Mouse (Mus musculus): ENCODE measurements at regions not wholly inside any gene's neighbourhood (a gene's known extent, or its start where the extent isn't known, plus 50 kb on each side); places are given as distances from the start of the nearest gene placed in this dataset.
A peak's percentile ranks its signal among the peaks of the same experiment; 100 is the strongest.

- H3K27me3 ChIP-seq (ENCODE audit: control insufficient read depth, insufficient read depth, low read depth, low read length): no peaks in the 10 kb centered on the region
- no peak overlapping the region for H3K4me2 ChIP-seq (ENCODE audit: low read depth, low read length)
- 35% methylated on average over 8 of the region's 8 CpGs for WGBS
- no peak overlapping the region for H3K4me3 ChIP-seq (ENCODE audit: low read length)
- no peaks in the 10 kb centered on the region for H3K4me1 ChIP-seq (replicated peaks; ENCODE audit: control insufficient read depth, insufficient read depth, low read length)
- H3K36me3 ChIP-seq (ENCODE audit: control insufficient read depth, insufficient read depth, low read length): no peaks in the 10 kb centered on the region
- no peak for ATAC-seq (ENCODE audit: low read depth)
- H3K9me3 ChIP-seq (ENCODE audit: control insufficient read depth, low read length): no peaks in the 10 kb centered on the region
- no peak overlapping the region for H3K27ac ChIP-seq (ENCODE audit: low read length)
- no peak overlapping the region for H3K9ac ChIP-seq (ENCODE audit: low read length)
Measured at GRCm38 (mm10) chr7:135968638-135969037, 252.5 kb upstream of the Mki67 start.

GRCm38 (mm10) chr7:135986021-135986420 is 269.9 kb upstream of the Mki67 start:
- Histone ChIP-seq H3K27me3 (ENCODE audit: control insufficient read depth, insufficient read depth, low read depth, low read length) (no peaks in the 10 kb centered on the region), H3K9me3 (ENCODE audit: control insufficient read depth, low read length) (no peaks in the 10 kb centered on the region), H3K9ac (ENCODE audit: low read length) (no peak overlapping the region), H3K36me3 (ENCODE audit: control insufficient read depth, insufficient read depth, low read length) (no peaks in the 10 kb centered on the region), H3K4me3 (ENCODE audit: low read length) (no peak overlapping the region), H3K27ac (ENCODE audit: low read length) (no peak overlapping the region), H3K4me1 (replicated peaks; ENCODE audit: control insufficient read depth, insufficient read depth, low read length) (no peaks in the 10 kb centered on the region), H3K4me2 (ENCODE audit: low read depth, low read length) (no peak overlapping the region)
- WGBS: 60% methylated on average over 6 of the region's 6 CpGs
- no peak for ATAC-seq (ENCODE audit: low read depth)

GRCm38 (mm10) chr7:135990321-135990720 is 274.2 kb upstream of the Mki67 start:
- Histone ChIP-seq H3K36me3 (ENCODE audit: control insufficient read depth, insufficient read depth, low read length) (no peaks in the 10 kb centered on the region), H3K27me3 (ENCODE audit: control insufficient read depth, insufficient read depth, low read depth, low read length) (no peaks in the 10 kb centered on the region), H3K9ac (ENCODE audit: low read length) (no peak overlapping the region), H3K27ac (ENCODE audit: low read length) (no peak overlapping the region), H3K9me3 (ENCODE audit: control insufficient read depth, low read length) (no peaks in the 10 kb centered on the region), H3K4me1 (replicated peaks; ENCODE audit: control insufficient read depth, insufficient read depth, low read length) (no peaks in the 10 kb centered on the region), H3K4me3 (ENCODE audit: low read length) (no peak overlapping the region), H3K4me2 (ENCODE audit: low read depth, low read length) (no peak overlapping the region)
- WGBS: 68% methylated on average over 6 of the region's 6 CpGs
- ATAC-seq (ENCODE audit: low read depth): no peak

- Histone ChIP-seq H3K9me3 (ENCODE audit: control insufficient read depth, low read length) (no peaks in the 10 kb centered on the region), H3K4me2 (ENCODE audit: low read depth, low read length) (no peak overlapping the region), H3K27ac (ENCODE audit: low read length) (no peak overlapping the region), H3K36me3 (ENCODE audit: control insufficient read depth, insufficient read depth, low read length) (no peaks in the 10 kb centered on the region), H3K9ac (ENCODE audit: low read length) (no peak overlapping the region), H3K4me3 (ENCODE audit: low read length) (no peak overlapping the region), H3K4me1 (replicated peaks; ENCODE audit: control insufficient read depth, insufficient read depth, low read length) (no peaks in the 10 kb centered on the region), H3K27me3 (ENCODE audit: control insufficient read depth, insufficient read depth, low read depth, low read length) (no peaks in the 10 kb centered on the region)
- ATAC-seq (ENCODE audit: low read depth): no peak
- 77% methylated on average over 10 of the region's 10 CpGs for WGBS
Measured at GRCm38 (mm10) chr7:135996896-135997295, 280.7 kb upstream of the Mki67 start.

GRCm38 (mm10) chr7:135997640-135998039 is 281.5 kb upstream of the Mki67 start:
- Histone ChIP-seq H3K4me1 (replicated peaks; ENCODE audit: control insufficient read depth, insufficient read depth, low read length) (no peaks in the 10 kb centered on the region), H3K36me3 (ENCODE audit: control insufficient read depth, insufficient read depth, low read length) (no peaks in the 10 kb centered on the region), H3K4me2 (ENCODE audit: low read depth, low read length) (no peak overlapping the region), H3K9me3 (ENCODE audit: control insufficient read depth, low read length) (no peaks in the 10 kb centered on the region), H3K27me3 (ENCODE audit: control insufficient read depth, insufficient read depth, low read depth, low read length) (no peaks in the 10 kb centered on the region), H3K4me3 (ENCODE audit: low read length) (no peak overlapping the region), H3K27ac (ENCODE audit: low read length) (no peak overlapping the region), H3K9ac (ENCODE audit: low read length) (no peak overlapping the region)
- 68% methylated on average over 3 of the region's 3 CpGs for WGBS
- no peak for ATAC-seq (ENCODE audit: low read depth)

- H3K4me1 ChIP-seq (replicated peaks; ENCODE audit: control insufficient read depth, insufficient read depth, low read length): no peaks in the 10 kb centered on the region
- no peaks in the 10 kb centered on the region for H3K9me3 ChIP-seq (ENCODE audit: control insufficient read depth, low read length)
- no peak overlapping the region for H3K27ac ChIP-seq (ENCODE audit: low read length)
- peaks cover 6% of the 10 kb centered on the region for H3K27me3 ChIP-seq (ENCODE audit: control insufficient read depth, insufficient read depth, low read depth, low read length)
- H3K9ac ChIP-seq (ENCODE audit: low read length): no peak overlapping the region
- no peaks in the 10 kb centered on the region for H3K36me3 ChIP-seq (ENCODE audit: control insufficient read depth, insufficient read depth, low read length)
- H3K4me3 ChIP-seq (ENCODE audit: low read length): no peak overlapping the region
- 63% methylated on average over 8 of the region's 8 CpGs for WGBS
- ATAC-seq (ENCODE audit: low read depth): no peak
- H3K4me2 ChIP-seq (ENCODE audit: low read depth, low read length): no peak overlapping the region
Measured at GRCm38 (mm10) chr7:136002382-136002781, 286.2 kb upstream of the Mki67 start.

GRCm38 (mm10) chr7:136003291-136003690 is 287.1 kb upstream of the Mki67 start:
- ATAC-seq (ENCODE audit: low read depth): no peak
- 90% methylated on average over 2 of the region's 2 CpGs for WGBS
- Histone ChIP-seq H3K27ac (ENCODE audit: low read length) (no peak overlapping the region), H3K9me3 (ENCODE audit: control insufficient read depth, low read length) (no peaks in the 10 kb centered on the region), H3K27me3 (ENCODE audit: control insufficient read depth, insufficient read depth, low read depth, low read length) (peaks cover 7% of the 10 kb centered on the region), H3K4me3 (ENCODE audit: low read length) (no peak overlapping the region), H3K9ac (ENCODE audit: low read length) (no peak overlapping the region), H3K4me1 (replicated peaks; ENCODE audit: control insufficient read depth, insufficient read depth, low read length) (no peaks in the 10 kb centered on the region), H3K36me3 (ENCODE audit: control insufficient read depth, insufficient read depth, low read length) (no peaks in the 10 kb centered on the region), H3K4me2 (ENCODE audit: low read depth, low read length) (no peak overlapping the region)

GRCm38 (mm10) chr7:136007796-136008455 is 291.8 kb upstream of the Mki67 start:
- ATAC-seq (ENCODE audit: low read depth): no peak
- Histone ChIP-seq H3K27me3 (ENCODE audit: control insufficient read depth, insufficient read depth, low read depth, low read length) (peaks cover 7% of the 10 kb centered on the region), H3K36me3 (ENCODE audit: control insufficient read depth, insufficient read depth, low read length) (no peaks in the 10 kb centered on the region), H3K4me2 (ENCODE audit: low read depth, low read length) (peak overlapping the region; percentile 28), H3K27ac (ENCODE audit: low read length) (no peak overlapping the region), H3K4me3 (ENCODE audit: low read length) (peak overlapping the region; percentile 4; the same call in 1 of the 2 replicates), H3K4me1 (replicated peaks; ENCODE audit: control insufficient read depth, insufficient read depth, low read length) (no peaks in the 10 kb centered on the region), H3K9ac (ENCODE audit: low read length) (no peak overlapping the region), H3K9me3 (ENCODE audit: control insufficient read depth, low read length) (no peaks in the 10 kb centered on the region)
- 22% methylated on average over 23 of the region's 23 CpGs for WGBS

GRCm38 (mm10) chr7:136008486-136008885 is 292.3 kb upstream of the Mki67 start:
- H3K36me3 ChIP-seq (ENCODE audit: control insufficient read depth, insufficient read depth, low read length): no peaks in the 10 kb centered on the region
- no peak for ATAC-seq (ENCODE audit: low read depth)
- H3K4me2 ChIP-seq (ENCODE audit: low read depth, low read length): peak overlapping the region; percentile 28
- no peaks in the 10 kb centered on the region for H3K4me1 ChIP-seq (replicated peaks; ENCODE audit: control insufficient read depth, insufficient read depth, low read length)
- whole genome bisulfite sequencing: 29% methylated on average over 6 of the region's 6 CpGs
- peak overlapping the region; percentile 4; the same call in 1 of the 2 replicates for H3K4me3 ChIP-seq (ENCODE audit: low read length)
- no peaks in the 10 kb centered on the region for H3K9me3 ChIP-seq (ENCODE audit: control insufficient read depth, low read length)
- no peak overlapping the region for H3K27ac ChIP-seq (ENCODE audit: low read length)
- peaks cover 7% of the 10 kb centered on the region for H3K27me3 ChIP-seq (ENCODE audit: control insufficient read depth, insufficient read depth, low read depth, low read length)
- no peak overlapping the region for H3K9ac ChIP-seq (ENCODE audit: low read length)

GRCm38 (mm10) chr7:136010013-136010412 is 293.9 kb upstream of the Mki67 start:
- Histone ChIP-seq H3K9me3 (ENCODE audit: control insufficient read depth, low read length) (no peaks in the 10 kb centered on the region), H3K4me2 (ENCODE audit: low read depth, low read length) (no peak overlapping the region), H3K36me3 (ENCODE audit: control insufficient read depth, insufficient read depth, low read length) (no peaks in the 10 kb centered on the region), H3K4me1 (replicated peaks; ENCODE audit: control insufficient read depth, insufficient read depth, low read length) (no peaks in the 10 kb centered on the region), H3K27ac (ENCODE audit: low read length) (no peak overlapping the region), H3K4me3 (ENCODE audit: low read length) (no peak overlapping the region), H3K27me3 (ENCODE audit: control insufficient read depth, insufficient read depth, low read depth, low read length) (peaks cover 7% of the 10 kb centered on the region), H3K9ac (ENCODE audit: low read length) (no peak overlapping the region)
- no peak for ATAC-seq (ENCODE audit: low read depth)
- WGBS: 60% methylated on average over 7 of the region's 7 CpGs
